8 mouse cellular contexts compared by ENCODE assay signal in the genomic region with DNA sequence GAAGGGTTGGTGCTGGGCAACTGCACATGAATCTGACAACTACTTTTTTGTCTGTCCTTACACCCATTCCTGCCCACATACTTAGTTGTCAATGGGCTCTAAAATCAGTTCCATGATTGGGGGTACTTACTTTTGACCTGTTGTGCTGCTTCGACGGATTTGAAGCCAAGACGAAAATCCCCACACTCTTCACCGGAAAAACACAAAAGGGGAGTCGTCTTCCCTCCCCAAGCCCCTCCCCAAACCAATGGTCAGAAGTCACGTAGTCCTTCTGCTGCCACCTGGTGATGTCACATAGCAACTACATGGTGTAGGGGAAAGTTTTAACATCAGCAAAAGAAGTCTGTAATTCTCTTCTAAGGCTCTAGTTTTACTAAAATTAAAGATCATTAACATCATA. TPM values are rescaled to one million over a fixed set of nuclear protein-coding genes. Genes with fewer than 3 reads are reported as not detected.
DNase-seq lines count a peak whose midpoint lies in the region; ATAC-seq and TF ChIP-seq lines count a peak whose summit lies in the region.

Gene Eci2, minus strand, starts transcription at position 218 of the 400 bp plus-strand sequence.

- peak within 1 kb of the TSS; percentile 81; the same call in 1 of the 2 replicates for H3K4me2 ChIP-seq in CH12.LX (ENCODE audit: insufficient read depth, low read depth, poor library complexity, severe bottlenecking)
- H3K4me2 ChIP-seq in heart, embryonic 15.5 days: peak within 1 kb of the TSS; percentile 53

- peak; percentile 64 for TF ChIP-seq RAD21 in CH12.LX (IDR thresholded peaks at IDR 0.05; ENCODE audit: low read depth, low read length)

- WGBS in heart, embryonic 15.5 days: 8% methylated on average over 6 of the region's 6 CpGs
- WGBS in lung, adult 2 months: 1% methylated on average over 6 of the region's 6 CpGs

- peak within 1 kb of the TSS in 1 of 3 experiments; percentile 17 for H3K4me3 ChIP-seq in CH12.LX (replicated peaks in 1 of 3; ENCODE audit: low read depth in 2 of 3, low read length in 2 of 3, poor library complexity in 1 of 3)
- peak within 1 kb of the TSS; percentile 39 for H3K4me3 ChIP-seq in heart, embryonic 15.5 days
- H3K4me3 ChIP-seq in lung, adult 2 months (replicated peaks; ENCODE audit: extremely low read depth, low read depth, low read length): peak within 1 kb of the TSS; percentile 2

- H3K9ac ChIP-seq in CH12.LX (ENCODE audit: insufficient read depth, low read depth): peak within 1 kb of the TSS; percentile 47; the same call in 1 of the 2 replicates
- no peak within 1 kb of the TSS for H3K9ac ChIP-seq in heart, embryonic 15.5 days

- H3K79me2 ChIP-seq in CH12.LX (replicated peaks; ENCODE audit: control insufficient read depth, extremely low read depth, insufficient read depth, poor library complexity, severe bottlenecking): no peaks in the 10 kb centered on the region

- no peak for TF ChIP-seq POLR2A in CH12.LX (IDR thresholded peaks at IDR 0.05; ENCODE audit: low read depth, low read length)
- no peak for TF ChIP-seq POLR2A in lung, adult 2 months (IDR thresholded peaks at IDR 0.05; ENCODE audit: borderline replicate concordance, extremely low read depth, low read depth, low read length)

- TF ChIP-seq EP300 in CH12.LX (IDR thresholded peaks at IDR 0.05; ENCODE audit: low read length): no peak

- no peak within 1 kb of the TSS for H3K27ac ChIP-seq in CH12.LX (ENCODE audit: insufficient read depth, low read depth)
- H3K27ac ChIP-seq in heart, embryonic 15.5 days: no peak within 1 kb of the TSS

- no peak for ATAC-seq in erythroblast, adult 5-6 weeks (replicated peaks; ENCODE audit: low FRiP score, poor library complexity, severe bottlenecking)
- ATAC-seq in heart, embryonic 15.5 days (replicated peaks; ENCODE audit: insufficient number of reproducible peaks, insufficient read depth, low FRiP score, low read depth): no peak
- no peak for ATAC-seq in neutrophil, adult 5-6 weeks (ENCODE audit: extremely low read depth, insufficient number of reproducible peaks, low FRiP score, poor library complexity, severe bottlenecking)

- peaks cover 3% of the 10 kb centered on the region for H3K9me3 ChIP-seq in CH12.LX (replicated peaks; ENCODE audit: low read length)
- no peaks in the 10 kb centered on the region for H3K9me3 ChIP-seq in heart, embryonic 15.5 days (replicated peaks)

- dilution Hi-C loops in CH12.LX (cut with MboI; ENCODE audit: extremely low pct_ligation_motif_present, extremely low pct_unique_long_range_greater_than_20kb, low sequenced_read_pairs): no loop called here

- H3K4me1 ChIP-seq in CH12.LX (ENCODE audit: control insufficient read depth in 1 of 2, insufficient read depth in 2 of 2): peaks cover 0 to 8% of the 10 kb centered on the region in 2 experiments; a peak in 1 of 4 replicates
- H3K4me1 ChIP-seq in heart, embryonic 15.5 days (replicated peaks): peaks cover 2% of the 10 kb centered on the region; the same call in 1 of the 2 replicates
- H3K4me1 ChIP-seq in lung, adult 2 months (ENCODE audit: control insufficient read depth, insufficient read depth, low read length): no peaks in the 10 kb centered on the region

- TF ChIP-seq CTCF in CH12.LX (conservative IDR thresholded peaks at IDR 0.05 in 1 of 2, IDR thresholded peaks at IDR 0.05 in 1 of 2; ENCODE audit: low read depth in 2 of 2, low read length in 2 of 2): peak; percentile 19 to 77; a peak in 2 of 4 replicates
- TF ChIP-seq CTCF in lung, adult 2 months (IDR thresholded peaks at IDR 0.05; ENCODE audit: insufficient read depth, low read length): peak; percentile 59

- H3K36me3 ChIP-seq in CH12.LX (replicated peaks in 1 of 2; ENCODE audit: control insufficient read depth in 1 of 2, insufficient read depth in 1 of 2, low read length in 1 of 2): no peaks in the 10 kb centered on the region
- no peaks in the 10 kb centered on the region for H3K36me3 ChIP-seq in heart, embryonic 15.5 days

- in situ Hi-C loops in CH12.LX (cut with MboI; ENCODE audit: low pct_ligation_motif_present, low pct_unique_long_range_greater_than_20kb, low sequenced_read_pairs): loop anchor here (25.0 kb wide), 2 partner anchors 735 to 910 kb away; no protein-coding TSS in a partner anchor

- DNase-seq in CH12.LX (ENCODE audit: extremely low read depth) (peak; percentile 65), ZHBTc4 (ENCODE audit: low read depth, low spot score) (peak; percentile 80)
- peak; percentile 69 for DNase-seq in kidney, postnatal 10 days
- DNase-seq in lung, adult 2 months: peak; percentile 34
- DNase-seq in c-Kit-positive CD71-positive TER-119-positive erythroid progenitor cells, embryonic 14.5 days (ENCODE audit: low spot score): no peak

- H3K27me3 ChIP-seq in CH12.LX (replicated peaks): no peaks in the 10 kb centered on the region
- H3K27me3 ChIP-seq in heart, embryonic 15.5 days: no peaks in the 10 kb centered on the region

TF ChIP-seq in CH12.LX, 34 proteins besides CTCF, POLR2A, EP300 and RAD21:
- TF ChIP-seq BHLHE40 (IDR thresholded peaks at IDR 0.05; ENCODE audit: low read depth, low read length) (no peak), SMC3 (IDR thresholded peaks at IDR 0.05; ENCODE audit: low read depth, low read length) (peak; percentile 79), IRF4 (IDR thresholded peaks at IDR 0.05; ENCODE audit: low read depth, low read length) (peak; percentile 20; the same call in 1 of the 2 replicates)

RNA-seq across cellular contexts. Expression of gene Eci2, which starts in this region (rescaled TPM):
- total RNA-seq in CH12.LX (2012; rRNA removed): 78.9 and 86.0 TPM in 2 replicates
- total RNA-seq in CH12.LX (2014; rRNA removed): 116 and 125 TPM in 2 replicates
- polyA plus RNA-seq in CH12.LX (2012; ENCODE audit: insufficient read length, low read depth): 83.3 and 83.7 TPM in 2 replicates
- total RNA-seq in erythroblast, adult 5-6 weeks (2015; ENCODE audit: low replicate concordance): 18.4 and 35.5 TPM in 2 replicates
- 27.5 and 39.9 TPM in 2 replicates for total RNA-seq in erythroblast, adult 5-6 weeks (2017; ENCODE audit: low replicate concordance)
- 134 and 135 TPM in 2 replicates for polyA plus RNA-seq in heart, embryonic 15.5 days (2015; fragmentation: Nextera tagmentation; extraction: Ambion mirVana)
- polyA plus RNA-seq in lung, adult 2 months (2012; rRNA removed): 28.4 and 42.6 TPM in 2 replicates
- total RNA-seq in neutrophil, adult 5-6 weeks (2017): 16.1 and 24.4 TPM in 2 replicates
